Mouse (Mus musculus) neural tube, embryonic 10.5 days (tissue): ENCODE results near the gene Smim4.
A peak's percentile ranks its signal among the peaks of the same experiment; 100 is the strongest.

Experiments used
- DNase-seq: peaks from one replicate; pipeline ENCODE4 v3.0.0-alpha.2; 2017; ENCODE audit warnings: low spot score; ENCODE audit errors: extremely low spot score

Smim4 gene

DNA sequence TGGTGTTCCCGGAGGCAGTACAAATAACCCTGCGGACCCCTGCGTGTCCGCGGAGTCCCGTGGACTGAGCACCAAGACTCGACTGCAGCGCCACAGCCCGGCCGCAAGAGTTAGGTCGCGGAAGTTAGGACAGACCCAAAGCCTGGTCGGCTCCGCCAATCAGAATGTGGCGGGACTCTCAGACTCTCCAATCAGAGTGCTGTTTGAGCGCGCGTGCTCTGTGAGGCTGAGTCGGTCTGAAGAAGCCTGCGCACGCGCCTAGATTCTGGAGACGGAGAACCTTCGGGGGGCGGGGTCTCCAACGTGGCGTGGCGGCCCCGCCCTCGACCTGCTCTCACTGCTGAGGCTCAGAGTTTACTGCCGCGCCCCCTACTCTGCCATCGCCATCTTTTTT lies at the start of gene Smim4:
Smim4 (minus strand) TSS at position 131 of the 394 bp plus-strand sequence.
- peak; percentile 96 for DNase-seq

DNA sequence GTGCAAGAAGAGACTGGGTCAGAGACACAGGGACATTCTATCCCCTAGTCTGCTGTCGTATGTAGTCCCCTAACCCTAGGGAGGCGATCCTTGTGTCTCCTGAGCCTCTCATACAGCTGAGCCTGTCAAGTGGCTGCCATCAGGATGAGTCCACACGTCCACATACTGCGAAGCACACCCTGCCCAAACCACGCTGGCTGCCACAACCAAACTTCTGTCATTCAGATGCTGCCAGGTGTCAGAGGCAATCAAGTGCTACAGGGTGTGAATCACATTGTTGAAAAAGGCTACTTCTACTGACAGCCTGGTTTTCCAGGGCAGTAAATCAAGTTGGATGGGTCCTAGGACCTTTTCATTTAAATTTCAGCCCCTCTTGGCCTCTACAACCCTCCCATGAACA lies 49.0 kb upstream of the Smim4 start:
- no peak for DNase-seq

DNA sequence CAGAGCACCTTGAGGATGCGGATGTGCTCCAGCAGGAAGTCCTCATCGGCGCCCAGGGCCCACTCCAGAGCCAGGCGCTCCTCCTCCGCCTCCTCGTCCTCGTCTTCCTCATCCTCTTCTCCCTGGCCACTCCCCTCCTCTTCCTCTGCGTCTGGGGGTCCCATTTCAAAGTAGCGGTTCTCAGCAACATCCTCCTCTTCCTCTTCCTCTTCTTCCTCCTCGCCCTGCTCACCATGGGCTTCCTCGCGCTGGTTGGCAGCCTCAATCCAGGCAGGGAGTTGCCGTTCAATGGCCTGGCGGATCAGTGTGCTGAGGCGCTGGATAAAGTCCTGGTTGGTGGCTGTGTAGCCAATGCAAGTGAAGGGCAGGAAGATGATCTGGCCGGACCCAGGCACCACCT lies 48.5 kb upstream of the Smim4 start:
- no peak for DNase-seq

DNA sequence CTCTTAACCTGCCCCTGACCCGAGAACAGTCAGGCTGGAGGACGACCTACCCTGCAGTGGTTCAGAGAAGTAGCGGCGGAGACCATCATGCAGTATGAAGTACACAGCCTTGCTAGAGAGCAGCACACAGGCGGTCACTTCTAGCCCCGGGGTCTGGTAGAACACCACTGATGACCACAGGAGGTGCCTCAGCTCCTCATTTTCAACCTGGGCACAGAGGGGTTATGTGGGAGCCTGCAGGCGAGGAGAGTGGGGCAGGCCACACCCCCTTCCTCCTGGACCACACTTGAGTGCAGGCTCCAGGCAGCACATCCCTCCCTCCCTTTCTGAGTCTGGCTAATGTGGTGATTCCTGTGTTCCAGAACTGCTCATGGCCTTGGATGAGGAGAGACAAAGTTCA lies 44.8 kb upstream of the Smim4 start:
- no peak for DNase-seq

DNA sequence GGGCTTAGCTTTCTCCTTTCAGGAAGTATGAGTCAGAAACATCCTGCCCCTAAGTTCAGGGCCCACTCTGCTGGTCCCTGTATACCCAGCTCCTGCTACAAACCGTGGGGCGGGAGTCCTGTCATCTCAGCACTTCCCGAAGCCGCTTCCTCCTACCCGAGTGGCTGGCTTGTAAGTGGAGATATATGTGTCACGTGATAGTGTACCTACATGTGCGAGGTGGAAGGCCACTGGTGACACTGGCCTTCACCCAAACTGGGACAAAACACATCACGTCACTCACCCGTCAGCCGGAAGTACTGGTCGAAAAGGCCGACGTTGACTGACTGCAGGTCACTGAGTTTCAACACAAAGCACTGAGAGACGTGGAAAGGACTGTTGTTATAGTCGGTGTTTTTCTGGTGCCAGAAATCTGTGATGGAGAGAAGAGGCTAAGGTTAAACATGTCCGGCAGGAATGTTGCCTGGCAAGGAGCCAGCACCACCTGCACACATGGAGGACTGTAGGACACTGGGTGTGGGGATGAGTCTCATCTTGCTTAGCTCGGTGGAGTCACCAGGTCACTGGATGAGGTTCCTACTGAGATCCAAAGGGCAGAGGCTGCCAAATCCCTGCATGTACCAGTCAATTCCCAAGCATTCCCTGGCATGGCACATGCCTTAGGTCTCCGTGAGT lies 44.2 kb upstream of the Smim4 start:
- DNase-seq: no peak

DNA sequence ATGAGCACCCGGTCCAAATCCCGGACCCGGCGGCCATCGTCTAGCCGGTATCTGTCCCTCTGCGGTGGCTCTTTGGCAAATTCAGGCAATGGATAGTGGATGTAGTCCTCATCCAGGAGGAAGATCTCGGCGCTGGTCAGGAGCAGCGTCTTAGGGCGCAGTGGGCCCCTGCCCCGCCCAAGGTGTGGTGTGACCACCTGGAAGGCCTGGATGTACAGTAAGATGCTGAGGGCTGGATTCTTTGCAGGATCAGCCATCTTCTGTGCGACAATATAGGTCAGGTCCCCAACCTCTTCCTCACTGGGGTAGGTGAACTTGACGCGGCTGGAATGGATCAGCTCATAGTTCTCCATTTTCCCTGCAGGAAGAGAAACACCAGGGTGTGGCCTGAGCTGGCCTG lies 43.1 kb upstream of the Smim4 start:
- no peak for DNase-seq

DNA sequence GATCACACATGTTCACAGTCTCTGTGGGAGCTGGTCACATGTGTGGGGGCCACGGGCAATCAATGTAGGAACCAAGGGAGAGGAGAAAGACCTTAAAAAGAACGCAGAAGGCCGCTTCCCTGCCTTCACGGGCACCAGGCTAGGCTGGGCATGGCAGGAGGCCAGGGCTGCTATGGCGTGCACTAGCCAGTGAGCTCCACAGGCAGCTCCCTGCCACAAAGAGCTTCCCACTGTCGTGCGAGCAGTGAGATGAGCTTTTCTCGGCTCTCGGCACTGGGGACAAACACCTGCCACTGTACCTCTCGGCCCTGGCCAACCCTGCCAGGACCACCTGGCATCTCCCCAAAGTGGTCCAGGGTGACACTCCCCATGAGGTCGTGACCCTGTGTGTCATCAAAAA lies 42.6 kb upstream of the Smim4 start:
- no peak for DNase-seq

DNA sequence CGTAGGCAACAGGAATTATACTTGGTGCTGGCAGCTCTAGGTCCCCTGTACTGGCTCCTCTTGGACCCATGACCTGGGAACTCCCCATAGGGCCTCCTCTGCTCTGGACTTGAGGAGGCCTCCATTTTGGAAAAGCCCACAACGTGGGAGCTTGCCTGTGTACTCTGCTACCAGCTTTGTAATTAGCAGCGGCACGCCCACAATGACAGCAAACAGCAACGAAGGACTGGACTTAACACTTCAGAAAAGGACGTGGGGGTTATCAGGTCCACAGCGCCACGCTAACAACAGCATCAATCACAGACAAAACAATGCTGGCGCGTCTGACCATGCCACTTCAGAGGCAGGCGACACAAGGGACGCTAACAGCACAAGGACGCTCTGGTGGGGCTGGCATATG lies 42.2 kb upstream of the Smim4 start:
- no peak for DNase-seq

DNA sequence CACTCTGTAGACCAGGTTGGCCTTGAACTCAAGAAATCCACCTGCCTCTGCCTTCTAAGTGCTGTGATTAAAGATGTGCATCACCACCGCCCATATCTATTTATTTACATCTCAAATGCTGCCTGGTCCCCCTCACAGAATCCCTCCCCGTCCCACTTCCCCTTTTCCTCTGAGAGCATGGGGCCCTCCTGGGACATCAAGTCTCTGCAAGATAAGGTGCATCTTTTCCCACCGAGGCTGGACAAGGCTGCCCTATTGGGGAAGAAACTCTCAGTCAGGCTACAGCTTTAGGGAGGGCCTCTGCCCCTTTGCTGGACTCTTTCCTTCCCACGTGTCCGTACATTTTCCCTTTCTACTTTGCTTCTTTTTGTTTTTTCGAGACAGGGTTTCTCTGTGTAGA lies 40.8 kb upstream of the Smim4 start:
- no peak for DNase-seq

DNA sequence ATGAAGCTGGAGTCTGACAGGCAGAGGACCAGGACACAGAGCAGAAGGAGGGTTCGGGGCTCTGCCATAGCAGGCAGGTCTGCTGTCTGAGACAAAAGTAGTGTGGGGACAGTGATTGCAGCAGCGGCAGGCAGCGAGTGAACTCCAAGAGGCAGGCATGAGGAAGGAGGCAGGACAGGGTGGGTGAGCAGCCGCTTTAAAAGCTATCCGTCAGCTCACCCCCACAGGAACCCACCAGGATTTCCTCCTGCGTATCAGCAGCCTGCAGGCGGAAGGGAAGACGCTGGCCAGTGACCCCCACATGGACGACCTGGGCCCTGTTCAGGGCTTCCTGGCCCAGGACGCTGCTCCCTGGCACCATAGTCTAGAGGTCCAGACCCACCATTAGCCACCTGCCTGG lies 39.7 kb upstream of the Smim4 start, which contains the start of gene Stab1:
Stab1 (minus strand) TSS at position 217 of the 400 bp plus-strand sequence.
- no peak for DNase-seq

DNA sequence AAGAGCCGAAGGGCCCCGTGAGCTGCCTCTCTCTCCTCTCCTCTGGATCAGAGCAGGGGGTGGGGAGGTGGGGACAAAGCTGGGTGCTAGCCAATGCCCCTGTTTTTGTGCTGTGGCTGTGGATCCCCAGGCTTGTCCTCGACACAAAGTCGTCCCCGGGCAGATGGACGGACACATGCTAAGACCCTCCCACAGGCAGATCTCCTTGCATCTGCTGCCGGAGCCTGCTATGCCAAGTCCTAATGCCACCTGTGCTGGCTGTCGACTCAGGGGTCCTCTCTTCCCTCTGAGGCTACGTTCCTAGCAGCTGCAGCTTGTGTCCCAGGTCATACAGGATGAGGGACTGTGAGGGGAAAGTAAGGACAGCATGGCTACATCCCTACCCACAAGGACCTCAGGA lies 38.1 kb upstream of the Smim4 start:
- DNase-seq: no peak

DNA sequence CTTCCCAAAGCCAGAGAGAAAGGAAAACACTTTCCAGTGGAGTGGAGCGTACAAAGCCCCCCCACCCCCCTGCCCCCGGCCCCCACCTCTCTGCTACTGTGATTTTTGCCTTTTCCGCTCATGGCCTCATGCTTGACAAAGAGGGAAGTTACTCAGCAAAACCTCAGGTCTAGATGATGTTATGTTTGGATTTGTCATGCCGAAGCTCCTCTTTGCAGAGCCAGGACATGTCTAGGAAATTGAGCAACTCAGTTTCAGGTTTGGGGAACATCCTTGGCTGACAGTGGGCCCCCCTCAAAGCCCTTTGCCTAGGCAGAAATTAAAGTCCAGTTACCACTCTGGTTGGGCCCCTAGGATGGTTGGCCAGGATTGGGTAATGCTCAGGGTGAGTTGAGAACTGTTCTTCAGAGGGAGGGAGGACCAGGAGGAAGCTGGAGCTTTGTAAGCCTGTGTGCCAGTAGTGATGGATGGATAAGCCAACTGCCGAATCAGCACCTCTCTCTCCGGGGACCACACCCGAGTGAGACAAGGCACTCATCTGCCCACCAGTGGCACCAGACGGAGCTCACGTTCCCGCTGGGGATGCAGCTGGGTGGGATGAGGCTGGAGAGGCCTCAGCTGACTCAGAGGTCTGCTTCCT lies 37.4 kb upstream of the Smim4 start:
- DNase-seq: no peak

DNA sequence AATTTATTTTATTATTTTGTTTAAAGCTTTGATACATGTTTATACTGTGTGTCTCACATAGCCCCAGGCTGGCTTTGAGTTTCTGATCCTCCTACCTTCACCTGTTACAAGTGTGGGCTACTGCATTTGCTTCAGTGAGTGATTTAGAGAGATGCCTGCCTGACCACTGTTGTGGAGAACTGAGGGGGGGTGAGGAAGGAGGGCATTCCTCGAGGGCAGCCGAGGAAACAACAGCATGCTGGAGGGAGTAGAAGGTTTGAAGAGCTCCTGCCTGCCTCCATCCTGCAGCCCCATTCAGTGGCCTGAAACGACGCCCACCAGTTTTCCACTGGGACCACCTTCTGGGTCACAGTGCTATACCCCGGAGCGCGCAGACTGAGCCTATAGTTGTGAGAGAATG lies 36.7 kb upstream of the Smim4 start:
- no peak for DNase-seq

DNA sequence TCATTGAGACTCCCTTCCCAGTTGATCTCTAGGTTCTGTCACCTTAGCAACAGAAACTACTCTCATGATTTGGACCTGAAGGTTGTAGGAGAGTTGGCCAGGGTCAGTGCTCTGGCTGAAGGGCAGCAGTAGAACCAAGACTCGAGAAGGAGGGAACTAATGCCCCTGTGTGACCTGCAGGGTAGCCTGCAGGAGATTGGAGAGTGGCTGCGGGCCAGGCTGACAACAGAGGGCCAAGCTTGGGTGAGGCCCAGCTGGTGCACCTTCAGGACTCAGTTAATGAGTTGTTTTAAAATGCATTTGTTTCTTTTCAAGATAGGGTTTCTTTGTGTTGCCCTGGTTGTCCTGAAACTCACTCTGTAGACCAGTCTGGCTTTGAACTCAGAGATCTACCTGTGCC lies 36.3 kb upstream of the Smim4 start:
- DNase-seq: no peak

DNA sequence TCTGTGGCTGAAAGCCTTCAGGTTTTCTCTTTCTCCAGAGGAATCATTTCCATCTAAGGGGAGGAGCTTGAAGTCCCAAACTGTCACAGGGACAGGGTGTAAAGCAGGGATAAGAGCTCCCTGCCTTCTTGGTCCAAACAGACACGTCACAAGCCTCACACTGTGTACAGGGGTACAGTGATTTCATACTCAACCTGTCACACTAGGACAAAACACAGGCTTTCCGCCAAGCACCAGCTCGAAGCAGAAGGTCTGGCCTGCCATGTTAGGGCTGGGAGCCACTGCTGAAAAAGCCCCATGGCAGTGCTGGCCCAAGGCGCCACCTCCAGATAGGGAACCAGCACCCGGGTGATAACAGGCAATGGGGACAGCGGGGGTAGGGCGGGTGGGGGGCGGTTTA lies 35.3 kb upstream of the Smim4 start:
- no peak for DNase-seq

DNA sequence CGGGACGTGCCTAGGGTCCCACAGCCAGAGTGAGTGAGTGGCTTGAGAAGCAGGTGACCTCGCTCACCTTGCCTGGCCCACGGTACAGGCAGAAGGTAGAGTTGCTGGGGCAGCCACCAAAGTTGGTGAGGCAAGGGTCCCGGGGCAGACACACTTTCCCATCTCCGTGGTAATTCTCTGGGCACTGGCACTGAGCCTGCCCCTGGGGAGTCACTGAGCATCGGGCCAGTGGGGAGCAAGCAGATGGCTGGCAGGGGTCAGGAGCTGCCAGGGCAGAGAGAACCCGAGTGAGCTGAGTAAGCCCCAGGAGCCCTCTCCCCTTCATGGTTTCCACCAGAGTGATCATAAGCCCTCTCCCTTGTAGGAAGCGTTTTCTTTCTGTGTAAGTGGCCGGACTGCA lies 32.9 kb upstream of the Smim4 start:
- no peak for DNase-seq

DNA sequence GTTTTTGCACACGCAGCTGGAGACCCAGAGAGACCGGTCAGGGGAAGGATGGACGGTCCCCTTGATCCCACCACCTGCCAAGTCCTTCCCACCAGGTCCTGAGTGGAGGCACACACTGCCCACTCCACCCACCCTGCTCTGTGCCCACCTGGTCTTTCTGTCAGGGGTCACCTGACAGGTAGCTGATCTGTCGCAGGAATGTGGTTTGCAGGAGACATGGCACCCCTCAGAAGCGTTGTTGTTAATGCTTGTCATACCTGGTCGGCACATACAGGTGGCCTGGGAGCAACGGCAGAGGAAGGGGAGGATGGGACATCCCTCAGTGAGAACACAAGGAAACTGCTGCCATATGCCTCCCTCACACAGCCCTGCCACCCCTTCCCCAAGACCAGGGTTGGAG lies 32.4 kb upstream of the Smim4 start:
- DNase-seq: no peak

DNA sequence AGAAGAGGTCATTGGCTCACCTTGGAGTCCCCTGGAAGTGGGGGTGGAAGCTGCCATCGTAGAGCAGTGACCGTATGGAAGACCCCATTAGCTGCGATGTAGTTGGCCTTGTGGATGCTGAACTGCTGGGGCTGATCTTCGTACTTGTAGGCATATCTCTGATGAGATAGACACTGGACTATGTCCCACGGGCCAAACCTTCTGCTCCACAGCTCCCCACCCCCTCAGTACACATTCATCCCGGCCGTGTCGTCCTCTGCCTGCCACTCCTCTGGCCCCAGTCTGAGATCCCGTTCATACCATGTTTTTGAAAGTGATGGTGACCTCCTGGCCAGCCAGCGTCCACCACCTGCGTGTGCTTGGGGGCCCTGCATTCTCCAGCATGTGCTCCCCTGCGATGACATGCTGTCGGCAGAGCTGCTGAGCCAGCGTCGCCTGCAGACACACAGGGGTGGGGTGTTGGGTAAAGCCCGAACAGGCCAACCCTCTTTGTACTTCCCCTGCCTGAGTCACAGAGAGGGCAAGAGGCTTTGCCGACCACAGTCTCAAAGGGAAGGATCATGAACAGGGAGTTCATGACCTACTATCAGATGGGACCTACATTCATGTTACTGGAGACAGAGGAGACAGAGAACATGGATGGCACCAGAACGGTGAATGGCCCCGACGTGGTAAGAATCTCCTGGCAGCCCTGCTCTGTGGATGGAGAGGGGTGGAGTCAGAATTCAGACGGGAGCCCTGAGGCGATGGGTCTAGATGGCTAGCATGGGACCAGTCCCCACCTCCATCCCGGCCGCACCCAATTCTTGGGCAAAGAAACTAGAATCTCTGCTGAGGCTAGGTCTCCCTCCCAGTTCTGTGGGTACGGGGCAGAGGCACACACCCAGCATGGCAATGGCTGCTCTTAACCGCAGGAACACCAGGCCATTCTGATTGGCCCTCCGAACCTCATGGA lies 31.7 kb upstream of the Smim4 start:
- DNase-seq: no peak

DNA sequence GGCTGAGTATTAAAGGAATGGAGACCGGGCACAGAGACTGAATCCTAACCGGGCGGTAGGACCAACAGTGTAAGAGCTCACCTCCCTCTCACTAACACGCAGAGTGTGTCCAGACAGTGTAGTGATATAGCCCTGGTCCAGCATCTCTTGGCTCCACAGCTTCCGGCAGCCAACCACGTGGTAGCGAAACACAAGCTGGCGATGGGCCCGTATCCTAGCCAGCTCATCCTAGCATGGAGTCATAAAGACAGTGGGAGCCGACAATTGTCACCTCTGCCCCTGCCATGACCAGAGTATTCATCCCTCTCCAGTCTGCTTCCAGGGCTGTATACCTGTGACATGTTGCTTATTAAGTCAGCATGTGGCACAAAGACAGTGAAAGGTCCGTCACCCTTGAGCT lies 16.9 kb upstream of the Smim4 start:
- DNase-seq: no peak

DNA sequence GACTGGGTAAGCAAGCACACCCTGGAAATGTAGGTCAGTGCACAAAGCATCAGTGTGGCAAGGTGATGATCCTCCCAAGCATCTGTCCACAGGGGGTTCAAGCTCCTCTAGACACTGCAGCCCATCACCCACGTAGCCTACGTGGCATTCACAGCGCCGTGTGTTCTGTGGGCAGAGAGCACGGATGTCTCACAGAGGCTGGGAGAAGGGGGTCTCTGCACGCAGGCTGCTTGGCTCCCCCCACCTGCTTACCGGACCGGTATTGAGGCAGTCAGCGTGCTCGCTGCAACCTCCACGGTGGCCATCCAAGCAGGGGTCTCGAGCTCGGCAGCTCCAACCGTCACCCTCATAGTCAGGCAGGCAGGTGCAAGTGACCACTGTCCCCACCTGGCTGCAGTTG lies 12.3 kb upstream of the Smim4 start:
- DNase-seq: no peak

DNA sequence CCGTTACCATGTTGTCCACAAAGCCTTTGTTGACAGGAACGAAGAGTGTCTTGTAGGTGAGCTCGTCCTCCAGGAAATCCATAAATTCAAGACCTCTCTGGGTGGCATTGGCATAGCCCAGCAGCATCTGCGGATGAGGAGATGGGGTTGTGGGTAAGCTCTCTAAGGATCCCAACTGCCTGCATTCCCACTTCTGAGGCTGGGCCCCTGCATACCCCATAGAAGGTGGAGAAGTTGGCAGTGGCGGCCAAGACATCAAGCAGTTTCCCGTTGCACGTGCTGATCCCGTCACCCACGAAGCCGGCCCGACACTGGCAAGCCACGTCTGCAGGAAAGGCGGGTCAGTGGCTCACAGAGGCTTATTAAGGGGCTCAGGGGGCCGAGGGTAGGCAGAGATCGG lies 11.4 kb upstream of the Smim4 start:
- DNase-seq: no peak

DNA sequence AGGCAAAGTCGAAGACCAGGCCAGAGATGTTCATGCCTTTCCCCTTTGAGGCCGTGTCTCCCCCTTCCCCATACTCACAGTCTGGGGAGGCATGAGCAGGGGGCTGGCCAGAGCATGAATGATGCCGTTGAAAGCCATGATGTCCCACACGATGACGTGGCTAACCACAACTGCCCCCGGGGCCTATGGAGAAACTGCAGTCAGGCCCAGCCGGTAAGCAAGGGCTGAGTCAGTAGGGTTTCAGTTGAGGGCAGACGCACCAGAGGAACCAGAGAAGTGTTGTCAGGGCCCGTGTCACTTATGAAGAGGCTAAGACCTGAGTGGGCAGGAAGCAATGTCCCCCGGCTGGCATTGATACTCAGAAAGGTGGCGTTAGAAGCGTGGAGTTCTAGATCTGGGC lies 10.9 kb upstream of the Smim4 start:
- DNase-seq: no peak
